Mouse (Mus musculus) gastrocnemius, adult 8-10 months (tissue): ENCODE data around the gene Egfl7. TPM values are rescaled to one million over a fixed set of nuclear protein-coding genes. Genes with fewer than 3 reads are reported as not detected.

Experiments
- DNase-seq, 2 experiments: peaks; one replicate each; pipeline ENCODE4 v3.0.0; 2022; ENCODE audit warnings: low spot score in 2 of 2
- total RNA-seq, 4 experiments: library from RNA; stranded (reverse); gene quantifications; 2 replicates each; pipeline ENCODE4 v1.2.4; 2022

The Egfl7 gene
- total RNA-seq, 4 experiments from 2014 or later: 28.7 to 37.4 (median 31.6) TPM

DNA sequence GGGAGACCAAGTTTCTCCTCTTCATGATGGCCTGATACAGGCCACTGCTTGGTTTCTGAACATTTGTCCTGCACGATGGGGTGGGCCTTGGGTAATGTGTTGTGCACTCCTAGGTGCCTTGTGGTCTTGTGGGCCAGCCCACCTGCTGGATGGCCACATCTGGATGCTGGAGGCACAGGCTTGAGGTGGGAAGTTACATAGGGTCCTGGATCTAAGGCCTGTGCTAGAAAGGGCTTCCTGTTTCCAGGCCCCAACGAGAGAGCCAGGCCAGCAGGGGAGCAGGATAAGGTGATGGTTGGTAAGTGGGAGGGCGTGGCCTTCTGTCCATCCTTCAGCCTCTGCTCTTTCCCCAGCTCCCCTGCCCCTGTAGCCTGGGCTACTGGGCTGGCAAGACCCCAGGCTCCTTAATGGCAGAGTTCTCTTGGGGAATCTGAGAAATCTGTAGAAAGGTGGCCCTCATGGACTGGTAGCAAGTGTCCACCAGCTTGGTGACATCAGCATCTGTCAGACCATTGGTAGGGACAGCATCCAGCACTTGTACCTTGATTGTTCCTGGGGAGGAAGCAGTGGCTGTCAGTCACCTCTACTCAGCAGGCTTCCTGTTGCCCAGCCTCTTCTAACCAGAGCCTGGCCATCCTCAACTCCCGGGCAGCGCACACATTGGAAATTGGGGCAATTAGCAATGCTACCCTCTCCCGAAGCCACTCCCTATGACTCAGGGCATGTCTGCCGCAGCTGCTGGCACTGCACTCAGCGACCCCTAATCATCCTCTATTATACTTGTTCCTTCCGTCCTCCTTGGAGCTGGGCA lies 13.6 kb downstream of the Egfl7 start:
- no peak for DNase-seq

DNA sequence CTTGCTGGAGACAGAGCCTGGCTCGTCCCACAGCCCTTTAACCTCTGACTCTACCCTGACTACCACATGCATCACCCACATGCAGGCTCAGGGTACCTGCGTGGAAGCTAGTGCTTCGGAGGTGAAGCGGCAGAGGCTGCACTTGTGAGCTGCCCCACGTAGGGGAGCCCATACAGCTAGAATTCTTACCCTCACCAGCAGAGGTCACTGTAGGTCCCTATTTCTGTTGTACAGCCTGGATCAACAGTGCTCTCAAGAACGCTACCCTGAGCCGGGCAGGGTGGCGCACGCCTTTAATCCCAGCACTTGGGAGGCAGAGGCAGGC lies 14.2 kb downstream of the Egfl7 start:
- no peak for DNase-seq

DNA sequence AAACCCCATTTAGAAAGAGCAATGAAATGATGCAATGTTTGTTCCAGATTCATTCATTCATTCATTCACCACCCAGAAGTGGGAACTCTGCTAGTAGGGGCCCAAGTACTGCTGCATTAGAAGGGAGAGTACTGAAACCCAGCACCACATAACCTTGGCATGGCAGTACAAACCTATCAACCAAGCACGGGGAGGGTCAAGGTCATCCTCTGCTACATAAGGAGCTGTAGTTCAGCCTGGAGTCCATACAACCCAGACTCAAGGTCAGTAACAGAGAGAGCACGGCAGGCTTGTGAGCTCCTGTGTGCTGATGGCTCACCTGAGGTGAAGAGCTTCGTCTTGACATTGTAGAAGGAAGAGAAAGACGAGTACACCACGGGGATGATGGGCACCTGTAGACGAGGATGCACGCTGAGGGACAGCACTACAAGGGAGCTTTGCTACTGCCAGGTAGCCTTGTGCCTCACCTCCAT lies 14.7 kb downstream of the Egfl7 start:
- DNase-seq: no peak

DNA sequence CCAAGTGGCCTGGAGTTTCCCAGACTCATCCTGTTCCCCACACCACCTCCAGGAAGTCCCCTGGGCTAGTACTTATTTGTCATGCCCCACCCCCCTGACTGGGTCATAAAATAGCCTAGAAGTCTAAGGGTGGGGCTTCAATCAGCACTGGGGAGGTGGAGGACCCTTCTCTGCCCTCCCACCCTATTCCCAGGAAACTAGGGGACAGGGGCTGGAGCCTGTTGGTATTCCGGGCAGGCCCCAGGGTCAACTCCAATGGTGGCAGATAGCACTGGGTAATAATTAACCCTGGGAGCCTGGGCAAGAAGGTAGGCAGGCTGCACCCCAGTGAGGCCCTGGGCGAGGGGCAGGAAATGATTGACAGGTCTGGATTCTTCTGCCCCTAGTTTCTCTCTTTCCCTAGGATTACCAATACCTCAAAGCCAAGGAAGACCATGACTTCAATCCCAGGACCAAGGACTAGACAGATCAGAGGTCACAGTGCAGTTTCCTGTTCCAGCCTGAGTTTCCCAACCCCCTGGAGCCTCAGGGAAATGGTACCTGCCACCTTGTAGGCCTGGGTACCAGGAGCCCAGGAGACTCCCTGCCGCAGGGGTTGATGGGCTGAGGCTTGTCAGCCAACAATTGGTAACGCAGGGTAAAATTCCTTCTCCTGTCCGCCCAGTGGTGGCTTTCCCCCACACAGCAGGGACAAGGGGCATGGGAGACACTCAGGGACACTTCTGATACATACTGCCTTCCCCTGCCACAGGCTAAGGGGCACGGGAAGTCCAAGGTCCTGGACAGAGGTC lies 15.3 kb downstream of the Egfl7 start:
- DNase-seq: no peak

DNA sequence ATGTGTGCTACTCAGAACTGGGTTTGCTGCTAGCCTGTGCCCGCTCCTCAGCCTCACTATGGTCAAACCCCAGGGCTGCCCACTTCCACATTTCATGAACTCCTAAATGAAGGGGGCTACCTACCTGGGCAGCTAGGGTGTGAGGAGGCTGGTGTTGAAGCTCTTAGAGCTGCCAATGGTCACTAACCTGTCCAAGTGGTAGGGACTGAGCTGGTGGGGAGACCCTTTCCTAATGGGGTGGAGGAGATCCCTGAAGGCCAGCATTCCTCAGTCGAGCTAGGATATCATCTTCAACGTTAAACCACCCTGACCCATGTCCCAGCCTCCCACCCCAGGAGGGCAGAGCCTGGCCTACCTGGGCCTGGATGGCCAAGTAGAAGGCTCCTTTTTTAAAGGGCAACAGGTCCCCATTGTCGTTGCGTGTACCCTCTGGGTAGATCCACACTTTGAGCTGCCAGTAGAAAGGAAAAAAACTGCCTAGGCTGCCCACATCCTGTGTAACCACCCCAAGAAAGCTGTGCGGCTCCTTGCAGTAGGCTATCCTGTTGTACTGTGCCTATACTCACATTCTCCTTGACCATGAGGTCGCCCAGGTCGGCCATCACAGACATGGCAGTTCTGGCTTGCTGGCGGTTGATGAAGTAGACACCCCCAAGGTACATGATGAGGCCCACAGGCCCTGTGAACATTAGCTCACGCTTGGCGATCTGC lies 16.1 kb downstream of the Egfl7 start:
- DNase-seq: no peak

DNA sequence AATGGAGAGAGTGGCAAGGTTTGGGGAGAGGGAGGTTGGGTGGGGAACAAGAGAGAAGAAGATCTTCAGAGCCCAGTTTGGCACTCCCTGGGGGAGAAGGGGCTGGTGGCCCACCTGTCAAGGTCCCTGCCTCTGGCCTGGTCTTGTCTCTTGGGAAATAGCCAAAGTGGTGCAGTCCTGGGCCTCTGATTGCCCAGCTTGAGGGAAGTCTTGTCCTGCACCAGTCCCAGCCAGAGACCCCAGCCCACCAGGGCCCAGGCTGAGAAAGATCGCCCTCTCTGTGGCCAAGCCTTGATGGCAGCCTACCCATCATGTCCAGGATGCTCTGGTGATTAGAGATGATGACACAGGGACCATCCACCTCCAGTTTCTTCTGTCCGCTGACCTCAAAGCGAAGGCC lies 17.1 kb downstream of the Egfl7 start:
- no peak for DNase-seq

DNA sequence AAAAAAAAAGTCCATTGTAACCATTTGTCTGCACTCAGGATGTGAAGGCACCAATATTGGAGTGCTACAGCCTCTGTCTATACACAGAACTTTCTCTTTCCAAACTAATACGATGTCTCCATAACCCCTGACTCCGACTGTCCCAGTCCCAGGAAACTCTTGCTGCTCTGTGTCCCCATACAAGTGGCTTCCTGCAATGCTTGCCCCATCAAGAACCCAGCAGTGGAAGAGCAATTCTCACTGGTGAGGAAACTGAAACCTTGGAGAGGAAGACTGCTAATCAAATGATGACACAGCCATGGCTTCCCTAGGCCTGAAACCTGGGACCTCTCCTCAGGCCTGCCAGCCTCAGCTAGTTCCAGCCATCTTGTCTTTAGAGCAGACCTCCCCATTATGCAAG lies 18.0 kb downstream of the Egfl7 start:
- DNase-seq: no peak

DNA sequence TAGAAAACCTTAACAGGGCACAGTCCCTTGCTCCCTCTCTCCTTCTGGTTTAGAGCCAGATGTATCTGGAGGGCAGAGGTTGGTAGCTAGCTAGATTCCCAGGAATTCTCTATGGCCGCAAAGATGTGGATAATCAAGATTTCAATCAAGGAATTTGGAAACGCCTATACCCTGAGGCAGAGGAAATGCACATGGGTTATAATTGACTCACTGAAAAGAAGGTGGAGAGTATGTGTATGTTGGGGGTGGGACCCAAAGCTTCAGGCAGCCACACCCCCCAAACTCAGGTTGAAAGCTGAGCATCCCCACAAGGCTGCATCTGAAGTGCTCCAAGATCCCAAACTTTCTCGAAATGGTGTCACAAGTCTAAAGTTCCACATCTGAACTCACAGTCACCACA lies 18.6 kb downstream of the Egfl7 start:
- no peak for DNase-seq

DNA sequence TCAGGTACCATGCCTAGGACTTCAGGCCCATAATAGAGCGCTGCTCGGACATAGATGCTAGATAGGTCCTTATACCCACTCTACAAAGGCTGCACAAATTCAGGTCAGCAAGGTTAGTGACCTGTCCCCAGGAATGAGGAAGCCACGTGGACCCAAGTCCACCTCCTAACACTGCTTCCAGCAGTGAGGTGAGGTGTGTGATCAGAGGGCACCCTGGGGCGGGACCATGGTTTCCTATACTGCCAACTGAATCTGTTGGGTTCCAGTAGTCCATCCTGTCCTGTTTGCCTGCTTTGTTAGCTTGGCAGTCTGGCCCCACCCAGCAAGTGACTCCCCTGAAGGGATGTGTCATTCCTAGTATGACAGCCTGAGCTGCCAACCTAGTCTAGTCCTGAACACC lies 20.2 kb downstream of the Egfl7 start:
- no peak for DNase-seq

DNA sequence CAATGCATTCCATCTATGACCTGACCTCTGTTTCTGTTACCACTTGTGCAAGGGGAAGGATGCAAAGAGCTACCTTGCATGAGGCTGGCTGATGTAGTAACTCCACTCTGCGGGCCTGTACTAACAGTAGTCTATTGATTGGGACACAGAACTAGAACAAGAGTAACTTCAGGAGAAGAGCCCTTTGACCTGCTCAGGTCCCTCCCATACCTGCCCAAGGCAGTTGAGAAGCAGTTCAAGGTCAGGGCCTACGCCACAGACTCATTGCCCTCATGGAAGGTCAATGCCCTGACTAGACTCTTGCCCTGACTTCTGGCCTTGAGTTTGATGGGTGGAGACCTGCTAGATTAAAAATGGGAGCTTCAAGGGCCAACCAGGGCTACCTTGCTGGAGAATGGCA lies 20.9 kb downstream of the Egfl7 start:
- DNase-seq: no peak

DNA sequence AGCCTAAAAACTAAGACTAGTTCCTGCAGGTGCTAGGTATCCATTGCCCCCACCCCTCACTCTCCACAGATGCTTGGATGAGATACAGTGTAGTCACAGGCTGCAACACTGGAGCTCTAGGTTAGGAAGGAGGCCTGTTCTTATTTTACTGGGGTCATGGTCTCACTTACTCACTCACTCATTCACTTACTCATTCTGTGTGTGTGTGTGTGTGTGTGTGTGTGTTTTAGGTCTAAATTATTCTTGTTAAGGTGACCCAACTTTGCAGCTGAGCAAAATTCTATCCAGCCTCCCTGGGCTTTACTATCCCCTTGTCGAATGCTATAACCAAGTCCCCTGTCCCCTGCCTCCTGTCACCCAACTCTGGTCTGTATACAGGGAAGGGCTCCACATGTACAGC lies 21.8 kb downstream of the Egfl7 start:
- no peak for DNase-seq

DNA sequence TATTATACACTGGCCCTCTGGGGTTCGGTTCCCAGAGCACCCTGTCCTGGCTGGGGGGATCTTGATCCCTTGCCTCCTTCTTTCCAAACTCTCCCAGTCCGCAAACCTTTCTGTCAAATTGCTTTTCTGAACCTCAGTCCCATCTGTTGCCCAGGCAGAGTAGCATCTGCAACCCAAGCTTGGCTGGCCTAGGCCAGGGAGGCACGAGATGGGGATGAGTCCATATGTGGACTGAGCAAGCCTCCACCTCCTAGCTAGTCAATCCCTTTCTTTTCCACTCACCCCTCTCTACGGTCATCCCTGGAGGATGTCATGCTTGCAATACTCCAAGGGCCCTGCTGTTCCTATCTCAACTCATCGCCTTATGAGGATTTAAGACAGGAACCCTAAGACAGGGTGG lies 22.8 kb downstream of the Egfl7 start:
- no peak for DNase-seq

DNA sequence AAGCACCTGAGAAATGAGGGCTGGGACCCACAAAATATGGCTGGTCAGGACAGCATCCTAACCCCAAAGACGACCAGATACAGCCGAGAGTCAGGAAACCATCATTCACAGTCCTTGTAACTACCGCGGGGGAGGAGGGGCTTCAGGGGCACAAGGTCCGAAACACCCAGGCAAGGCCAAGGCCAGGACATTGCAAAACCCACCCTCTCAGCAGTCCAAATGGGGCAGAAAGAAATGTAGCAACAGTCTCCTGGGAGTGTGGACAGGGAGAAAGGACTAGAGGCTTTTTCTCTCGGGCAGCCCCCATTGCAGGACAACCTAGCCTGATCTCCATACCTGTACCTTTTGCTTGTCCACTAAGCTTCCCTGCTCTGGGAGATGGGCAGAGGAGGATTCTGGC lies 23.3 kb downstream of the Egfl7 start:
- no peak for DNase-seq

DNA sequence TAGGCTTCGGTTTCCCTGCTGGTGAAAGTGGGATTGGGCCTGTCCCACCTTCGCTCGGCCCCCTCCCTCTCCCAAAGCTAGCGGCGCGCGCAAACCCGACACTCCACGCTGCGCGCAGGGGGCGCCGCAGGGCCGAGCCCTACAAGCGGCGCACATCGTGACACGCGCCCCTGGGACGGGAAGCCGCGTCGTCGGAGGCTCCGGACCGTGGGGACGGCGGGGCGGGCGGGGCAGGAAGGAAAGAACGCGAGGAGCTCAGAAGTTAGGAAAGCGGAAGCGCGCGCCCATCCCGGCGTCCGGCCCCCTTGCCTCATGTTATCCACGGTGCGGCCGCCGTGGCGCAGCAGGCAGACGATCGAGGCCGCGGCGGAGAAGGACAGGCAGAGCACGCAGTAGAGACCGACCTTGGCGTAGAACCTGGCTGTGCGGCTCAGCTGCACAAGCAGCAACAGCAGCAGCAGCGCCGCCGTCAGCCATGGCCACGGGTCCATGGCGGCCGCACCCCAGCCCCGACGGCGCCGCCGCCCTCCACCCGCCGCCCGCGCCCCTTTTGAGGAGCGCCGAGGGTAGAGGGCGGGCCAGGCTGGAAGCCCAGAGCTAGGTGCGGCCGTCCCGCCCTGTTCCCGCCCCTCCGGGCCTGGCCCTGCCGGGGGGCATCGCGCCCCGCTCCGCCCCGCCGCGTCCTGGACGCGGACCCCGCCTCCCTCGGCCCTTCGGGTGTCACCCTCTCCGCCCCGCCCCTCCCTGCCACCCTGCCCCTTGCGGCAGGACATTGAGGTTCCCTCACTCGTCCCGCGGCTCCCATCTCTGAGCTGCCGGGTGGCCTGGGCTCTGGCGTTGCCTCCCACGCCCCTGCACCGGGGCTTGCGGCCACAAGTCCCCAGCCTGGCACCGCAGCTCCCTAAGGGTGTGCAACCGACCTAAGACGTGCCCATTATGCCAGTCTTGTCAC lies 24.2 kb downstream of the Egfl7 start, which contains the start of gene Agpat2:
TSS of gene Agpat2 (minus strand) at position 698 of the 952 bp plus-strand sequence.
- DNase-seq: peak in 1 of 2 experiments; percentile 58

DNA sequence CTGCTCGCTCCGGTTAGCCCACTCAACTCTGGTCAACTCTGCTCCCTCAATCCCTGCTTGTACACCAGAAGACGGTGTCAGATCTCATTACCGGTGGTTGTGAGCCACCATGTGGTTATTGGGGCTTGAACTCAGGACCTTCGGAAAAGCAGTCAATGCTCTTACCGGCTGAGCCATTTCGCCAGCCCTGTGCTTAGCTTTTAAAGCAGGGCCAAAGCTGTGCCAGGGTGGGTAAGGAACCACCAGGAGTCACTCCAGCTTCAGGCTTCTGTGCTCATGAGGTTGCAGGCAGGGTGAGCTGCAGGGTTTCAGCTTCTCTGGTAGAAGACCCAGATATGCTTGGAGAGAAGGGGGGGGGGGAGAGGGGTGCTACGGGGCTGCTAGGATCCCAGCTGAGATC lies 25.5 kb downstream of the Egfl7 start:
- no peak for DNase-seq

DNA sequence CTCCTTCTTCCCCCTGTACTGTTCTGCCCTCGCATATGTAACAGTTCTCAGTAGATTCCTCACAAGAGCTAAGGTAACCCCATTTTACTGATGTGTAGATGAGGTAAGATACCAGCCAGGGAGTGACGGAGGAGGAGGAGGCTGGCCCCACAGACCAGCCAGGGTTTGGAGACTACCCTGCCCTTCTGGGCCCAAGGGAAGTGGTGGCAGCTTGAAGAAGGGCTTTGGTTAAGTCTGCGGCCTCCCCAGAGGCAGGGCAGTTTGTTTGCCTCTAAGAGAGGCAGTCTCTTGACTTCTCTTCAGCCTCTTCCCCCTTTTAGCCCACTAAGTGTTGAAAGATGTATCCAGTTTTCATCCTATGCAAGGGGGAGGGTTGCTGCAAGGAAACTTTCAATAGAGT lies 26.8 kb downstream of the Egfl7 start:
- no peak for DNase-seq

DNA sequence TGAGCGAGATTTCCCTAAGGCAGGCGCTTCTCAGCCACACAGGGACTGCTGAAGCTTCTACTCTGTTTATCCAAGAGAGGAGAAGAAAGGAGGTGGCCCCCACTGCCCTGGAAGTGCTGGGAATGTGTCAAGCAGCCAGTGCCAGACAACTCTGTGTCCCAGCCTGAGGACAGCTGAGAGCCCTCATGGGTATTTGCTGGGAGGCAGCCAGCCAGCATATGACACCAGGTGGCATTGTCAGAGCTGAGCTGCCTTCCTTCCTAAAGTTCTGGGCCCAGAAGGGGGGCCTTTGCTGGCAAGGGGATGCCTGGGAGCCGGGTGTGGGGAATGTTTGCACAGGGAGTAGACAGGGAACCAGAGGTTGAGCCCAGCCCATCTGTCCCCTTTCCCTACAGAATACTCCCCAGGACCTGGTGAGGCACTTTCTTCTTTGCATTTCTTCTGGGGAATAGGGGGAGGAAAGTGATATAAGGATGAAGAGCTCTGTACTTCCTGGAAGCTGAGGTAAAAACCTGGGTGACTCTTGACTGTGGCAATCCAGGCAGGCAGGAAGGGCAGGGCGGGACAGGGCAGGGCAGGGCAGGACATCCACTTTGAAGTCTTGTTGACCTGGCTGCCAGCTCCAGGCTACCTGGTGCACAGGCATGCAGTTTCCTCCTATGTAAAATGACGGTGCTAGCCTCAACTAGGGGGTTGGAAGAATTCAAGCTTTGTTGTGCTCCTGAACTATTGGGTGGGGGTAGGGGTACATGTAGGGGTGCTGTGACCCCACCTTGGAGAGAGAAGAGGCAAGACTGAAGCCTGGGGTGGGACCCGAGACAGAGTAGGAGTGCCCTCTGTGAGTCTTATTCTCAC lies 27.5 kb downstream of the Egfl7 start:
- DNase-seq: no peak

DNA sequence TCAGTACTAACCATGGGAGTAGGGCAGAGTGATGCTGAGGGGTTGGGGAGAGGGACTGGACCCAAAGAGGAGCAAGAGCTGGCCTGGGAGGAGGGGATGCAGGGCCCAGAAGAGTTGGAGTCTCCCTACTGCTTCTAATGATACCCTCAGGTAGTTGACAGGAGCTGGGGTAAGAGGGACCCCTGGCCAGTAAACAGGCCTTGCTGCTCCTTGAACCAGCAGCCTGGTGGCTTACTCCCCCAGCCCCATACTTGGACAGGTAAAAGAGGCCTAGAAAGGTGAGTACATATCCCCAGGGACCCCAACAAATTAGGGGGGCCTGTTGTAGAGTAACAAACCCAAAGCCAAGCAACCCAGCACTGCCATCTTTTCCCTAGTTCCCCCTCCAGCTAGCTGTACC lies 29.0 kb downstream of the Egfl7 start:
- no peak for DNase-seq

DNA sequence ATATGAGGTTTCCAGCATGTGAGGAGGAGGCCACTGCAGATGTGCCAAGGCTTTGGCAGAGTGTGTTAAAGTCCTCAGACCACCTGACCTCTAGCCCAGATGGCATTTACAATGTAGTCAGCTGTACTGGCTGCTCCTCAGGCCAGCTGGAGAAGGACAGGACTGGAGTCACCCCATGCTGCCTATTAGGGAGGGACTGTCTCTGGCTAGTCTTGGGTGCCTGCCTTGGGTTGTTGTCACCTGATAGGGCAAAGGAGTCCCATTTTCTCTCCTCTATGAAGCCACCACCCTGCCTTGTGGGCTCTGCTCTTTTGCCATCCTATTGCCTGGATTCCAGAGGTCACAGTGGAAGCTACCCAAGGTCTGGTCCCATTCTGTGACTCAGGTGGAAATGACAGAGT lies 29.4 kb downstream of the Egfl7 start:
- DNase-seq: peak in 1 of 2 experiments; percentile 47

DNA sequence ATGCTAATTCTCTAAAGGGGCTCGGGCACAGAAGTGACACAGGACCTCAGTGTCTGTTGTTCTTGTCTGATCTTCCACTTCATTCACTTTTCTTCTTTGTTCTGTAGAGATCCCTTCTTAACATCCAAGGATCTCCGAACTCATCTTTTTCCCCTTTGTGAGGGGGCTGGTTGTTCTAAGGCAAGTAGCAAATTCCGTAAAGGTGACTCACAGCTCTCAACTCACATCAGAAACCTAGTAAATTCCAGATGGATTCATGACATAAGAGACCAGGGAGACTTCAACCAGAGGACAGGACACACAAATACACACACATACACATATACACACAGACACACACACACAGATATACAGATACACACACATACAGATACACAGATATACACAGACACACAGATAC lies 30.7 kb downstream of the Egfl7 start:
- no peak for DNase-seq
